Mouse (Mus musculus): ENCODE data around the gene Tbc1d10b.
A peak's percentile ranks its signal among the peaks of the same experiment; 100 is the strongest.
"Not testable (repeated sequence)": the region's sequence is repeated elsewhere in the genome, so short reads cannot be mapped to it uniquely, and the experiment has no call there.

Tbc1d10b gene

GRCm38 (mm10) chr7:127208295-127208552 lies at the start of gene Tbc1d10b:
TSS of gene Tbc1d10b (minus strand) at chr7:127208468.
- DNase-seq: no peak

- no peak for DNase-seq
Measured at GRCm38 (mm10) chr7:127256518-127256917, 48.2 kb upstream of the Tbc1d10b start.

- no peak for DNase-seq
Measured at GRCm38 (mm10) chr7:127255965-127256364, 47.7 kb upstream of the Tbc1d10b start.

- DNase-seq: no peak
Measured at GRCm38 (mm10) chr7:127255008-127255407, 46.7 kb upstream of the Tbc1d10b start.

GRCm38 (mm10) chr7:127253821-127254769 lies 45.8 kb upstream of the Tbc1d10b start:
- peak; percentile 93 to 96 for DNase-seq

- DNase-seq: peak in 1 of 2 experiments; percentile 30
Measured at GRCm38 (mm10) chr7:127253341-127253740, 45.1 kb upstream of the Tbc1d10b start.

- DNase-seq: peak; percentile 37 to 38
Measured at GRCm38 (mm10) chr7:127252414-127252813, 44.1 kb upstream of the Tbc1d10b start.

GRCm38 (mm10) chr7:127250511-127250910 lies 42.2 kb upstream of the Tbc1d10b start:
- DNase-seq: not testable (repeated sequence)

GRCm38 (mm10) chr7:127244658-127245510 lies 36.6 kb upstream of the Tbc1d10b start:
- no peak for DNase-seq

GRCm38 (mm10) chr7:127243870-127244657 lies 35.8 kb upstream of the Tbc1d10b start, which contains the start of gene Zfp771:
TSS of gene Zfp771 (plus strand) at chr7:127244274.
- peak; percentile 94 to 95 for DNase-seq

GRCm38 (mm10) chr7:127243361-127243867 lies 35.1 kb upstream of the Tbc1d10b start:
- DNase-seq: no peak

GRCm38 (mm10) chr7:127234777-127235176 lies 26.5 kb upstream of the Tbc1d10b start:
- DNase-seq: no peak

GRCm38 (mm10) chr7:127233765-127234164 lies 25.5 kb upstream of the Tbc1d10b start:
- DNase-seq: no peak

- no peak for DNase-seq
Measured at GRCm38 (mm10) chr7:127233368-127233749, 25.1 kb upstream of the Tbc1d10b start.

GRCm38 (mm10) chr7:127232622-127233367 lies 24.5 kb upstream of the Tbc1d10b start, which contains the start of the genes Zfp553 and Sept1:
TSS of gene Zfp553 (plus strand) at chr7:127233061.
TSS of gene Sept1 (minus strand) at chr7:127233130.
- DNase-seq: peak; percentile 87 to 88

GRCm38 (mm10) chr7:127231826-127232621 lies 23.8 kb upstream of the Tbc1d10b start:
- no peak for DNase-seq

- DNase-seq: no peak
Measured at GRCm38 (mm10) chr7:127231376-127231775, 23.1 kb upstream of the Tbc1d10b start.

- DNase-seq: peak; percentile 88 to 91
Measured at GRCm38 (mm10) chr7:127228615-127229303, 20.5 kb upstream of the Tbc1d10b start.

- DNase-seq: no peak
Measured at GRCm38 (mm10) chr7:127225147-127225995, 17.1 kb upstream of the Tbc1d10b start.
